Mouse (Mus musculus) gastrocnemius, postnatal 10 days (tissue): ENCODE results near the gene Clk3. TPM values are rescaled to one million over a fixed set of nuclear protein-coding genes. Genes with fewer than 3 reads are reported as not detected.

Experiments
- DNase-seq: peaks from one replicate; pipeline ENCODE4 v3.0.0; 2021; ENCODE audit warnings: mixed read lengths
- long read RNA-seq, 2 experiments: library from polyadenylated mRNA; stranded (forward); transcript quantifications; one replicate each; pipeline ENCODE4 v2.0.0; 2021
- total RNA-seq, 2 experiments: library from RNA; stranded (reverse); gene quantifications; 2 replicates each; pipeline ENCODE4 v1.2.3; 2021

Clk3 gene
- total RNA-seq: 10 to 100 TPM; 34.8 to 45.3 TPM
- long read RNA-seq, experiment 1, transcript Clk3-201 (13 exons, 2,496 nt): major isoform, 38 of 61 reads
- long read RNA-seq, experiment 1, partial matches to known transcripts: 8 of 61 reads
- long read RNA-seq, experiment 1, other reads (novel, unspliced or antisense): 13 of 61 reads
- long read RNA-seq, experiment 2, transcript Clk3-201 (13 exons, 2,496 nt): major isoform, 40 of 54 reads
- long read RNA-seq, experiment 2, partial matches to known transcripts: 1 of 54 reads
- long read RNA-seq, experiment 2, other reads (novel, unspliced or antisense): 12 of 54 reads

DNA sequence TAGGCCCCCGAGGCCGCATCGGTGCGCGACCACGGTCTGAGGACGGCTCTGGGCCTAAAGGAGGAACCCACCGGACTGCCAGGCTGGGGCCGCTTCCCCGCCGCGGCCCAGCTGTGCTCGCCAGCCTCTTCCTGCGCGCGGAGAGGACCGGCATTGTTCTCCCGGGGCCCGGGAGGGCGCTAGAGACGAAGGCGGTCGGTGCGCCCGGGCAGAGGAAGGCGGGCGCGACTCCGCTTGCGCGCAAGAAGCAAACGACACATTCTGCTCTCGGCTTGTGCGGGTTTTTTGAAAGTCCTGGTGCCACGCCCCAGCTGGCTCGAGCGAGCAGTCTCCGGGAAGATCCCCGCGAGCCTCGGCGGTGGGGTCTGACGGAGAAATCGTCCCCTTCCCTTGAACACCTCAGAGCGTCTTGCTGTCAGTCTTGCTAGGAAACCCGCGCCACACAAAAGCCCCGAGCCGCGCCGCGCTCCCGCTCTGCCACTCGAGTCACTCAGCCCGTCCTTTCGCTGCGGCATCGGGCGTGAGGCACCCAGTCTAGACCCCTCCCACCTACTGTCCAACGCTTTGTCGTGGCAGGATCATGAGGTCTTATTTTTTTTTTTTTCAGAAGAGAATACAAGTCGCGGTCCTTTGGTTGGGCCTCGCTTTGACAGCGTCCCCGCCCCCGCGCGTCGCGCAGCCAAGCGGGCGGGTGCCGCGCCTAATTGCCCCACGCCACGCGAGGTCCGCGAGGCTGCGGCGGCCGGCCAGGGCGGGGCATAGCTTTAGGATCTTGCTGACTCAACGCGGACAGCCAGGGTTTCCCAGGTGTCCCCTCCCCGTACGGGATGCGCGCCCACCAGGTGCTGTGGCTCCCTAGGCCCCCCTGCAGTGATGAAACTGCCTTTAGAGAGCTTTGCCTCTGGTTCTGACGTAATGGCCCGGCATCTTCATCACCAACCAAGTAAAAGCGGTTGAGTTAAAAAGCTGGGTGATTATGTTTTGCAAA is at the start of gene Clk3:
TSS of gene Clk3 (minus strand) at position 497 of the 988 bp plus-strand sequence.
- peak; percentile 76 for DNase-seq

DNA sequence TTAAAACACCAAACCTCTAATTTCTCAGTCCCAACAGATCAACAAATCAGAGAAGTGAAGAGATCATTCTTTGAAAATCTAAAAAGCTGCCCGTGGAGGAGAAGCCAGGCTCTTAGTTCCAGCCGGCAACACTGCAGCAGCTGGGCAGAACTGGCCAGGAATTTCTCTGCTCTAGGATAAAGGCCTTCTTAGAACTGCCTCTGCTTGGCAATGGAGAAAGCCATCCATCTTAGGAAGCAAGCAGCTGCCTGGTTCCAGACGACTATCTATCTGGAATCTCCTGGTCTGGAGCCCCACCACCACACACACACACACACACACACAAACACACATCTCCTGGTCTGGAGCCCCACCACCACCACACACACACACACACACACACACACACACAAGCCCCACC is 49.2 kb upstream of the Clk3 start:
- no peak for DNase-seq

DNA sequence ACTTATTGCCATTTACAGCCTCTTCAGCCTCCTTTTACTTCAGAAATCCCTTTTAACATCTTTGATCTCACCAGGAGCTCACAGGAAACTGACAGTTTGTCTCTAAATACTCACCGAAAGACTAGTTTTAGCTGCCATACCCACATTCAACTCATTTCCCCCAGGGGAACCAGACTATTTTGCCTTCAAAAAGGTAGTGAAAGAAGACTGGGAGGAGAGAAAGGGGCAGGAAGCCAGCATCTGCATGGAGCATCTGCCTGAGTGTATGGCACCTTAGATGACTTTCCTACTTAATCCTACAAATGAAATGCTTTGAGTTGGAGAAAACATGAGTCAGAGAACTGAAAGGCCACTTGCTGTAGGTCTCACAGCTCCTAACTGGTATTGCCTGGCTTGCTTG is 48.4 kb upstream of the Clk3 start:
- no peak for DNase-seq

DNA sequence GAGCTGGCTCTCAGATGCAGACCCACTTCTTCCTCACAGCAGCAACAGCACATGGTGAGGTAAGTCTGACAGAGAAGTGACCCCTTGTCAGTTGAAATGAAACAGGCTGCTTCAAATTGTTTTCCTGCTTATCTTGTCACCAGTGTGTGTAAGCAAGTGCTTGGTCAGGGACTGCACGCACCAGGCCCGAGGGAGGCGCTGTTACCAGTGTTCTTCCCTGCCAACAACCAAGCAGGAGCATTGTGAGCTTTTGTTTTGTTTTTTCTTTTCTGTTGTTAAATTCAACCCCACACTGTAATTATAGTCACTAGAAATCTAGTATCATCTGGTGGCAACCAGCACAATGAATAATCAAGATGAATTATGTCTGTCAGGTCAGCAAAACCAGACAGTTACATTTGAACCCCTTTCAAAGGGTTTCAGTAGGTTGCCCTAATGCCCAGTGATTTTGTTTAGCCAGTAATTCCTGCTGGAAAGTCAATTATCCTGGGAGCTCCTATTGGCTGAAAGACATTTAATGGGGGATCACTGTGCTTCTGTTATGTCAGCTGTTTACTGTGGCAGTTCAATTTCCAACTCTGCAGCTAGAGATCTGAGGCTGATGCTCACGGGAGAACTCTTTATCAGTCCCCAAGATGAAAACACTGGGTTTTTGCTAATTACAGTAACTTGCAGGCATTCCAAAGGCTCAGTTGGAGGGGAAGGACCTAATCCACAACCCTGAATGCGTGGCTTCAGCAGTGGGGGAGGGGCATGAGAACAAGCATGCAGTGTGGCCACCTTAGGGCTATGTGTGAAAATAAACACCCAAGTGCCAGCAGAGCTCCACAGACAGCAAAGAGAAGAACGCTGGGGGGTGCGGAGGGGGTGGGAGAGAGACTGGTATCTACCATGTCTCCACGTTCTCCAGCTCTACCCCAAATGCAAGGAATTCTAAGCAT is 46.4 kb upstream of the Clk3 start:
- no peak for DNase-seq

DNA sequence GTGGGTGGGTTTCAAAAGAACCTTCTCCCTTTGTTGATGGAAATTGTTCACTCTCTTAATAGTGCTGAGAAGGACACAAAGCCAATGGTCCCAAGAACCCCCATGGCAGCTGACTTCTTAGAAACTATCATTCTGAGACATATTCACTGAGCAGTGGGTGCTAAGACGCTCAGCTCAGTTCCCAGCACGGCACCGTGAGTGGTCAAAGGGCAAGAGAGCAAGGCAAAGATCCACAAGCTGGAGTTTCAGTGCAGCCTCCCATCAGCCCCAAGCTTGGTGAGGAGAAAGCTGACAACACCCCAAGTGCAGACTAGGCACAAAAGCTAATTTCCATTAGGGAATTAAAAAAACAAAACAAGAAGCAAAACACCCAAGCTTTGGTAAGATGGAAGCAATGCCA is 45.0 kb upstream of the Clk3 start:
- DNase-seq: no peak

DNA sequence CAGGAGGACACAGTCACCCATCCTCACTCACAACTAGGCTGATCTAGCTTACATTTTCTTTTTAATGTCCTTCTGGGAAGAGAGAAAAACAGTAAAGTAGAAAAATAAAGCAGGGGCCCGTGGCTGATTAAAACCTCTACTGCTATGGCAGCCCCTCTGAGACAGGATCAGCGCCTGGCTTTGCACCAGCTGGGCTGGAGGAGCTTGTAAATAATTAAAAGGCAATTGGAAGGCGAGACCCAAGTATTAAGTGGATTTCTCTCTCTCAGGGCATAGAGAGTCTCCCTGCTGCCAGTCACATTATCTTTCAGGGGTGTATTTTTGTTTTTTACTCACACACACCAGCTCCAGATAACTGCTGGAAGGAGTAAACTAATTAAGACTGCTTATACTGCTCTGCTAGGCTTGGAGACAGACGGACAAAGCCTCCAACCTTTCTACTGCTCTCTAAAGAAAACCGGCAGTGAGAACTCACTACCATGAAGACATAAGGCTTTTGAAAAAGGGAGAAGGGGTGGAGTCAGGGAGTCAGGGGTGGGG is 43.2 kb upstream of the Clk3 start:
- no peak for DNase-seq

DNA sequence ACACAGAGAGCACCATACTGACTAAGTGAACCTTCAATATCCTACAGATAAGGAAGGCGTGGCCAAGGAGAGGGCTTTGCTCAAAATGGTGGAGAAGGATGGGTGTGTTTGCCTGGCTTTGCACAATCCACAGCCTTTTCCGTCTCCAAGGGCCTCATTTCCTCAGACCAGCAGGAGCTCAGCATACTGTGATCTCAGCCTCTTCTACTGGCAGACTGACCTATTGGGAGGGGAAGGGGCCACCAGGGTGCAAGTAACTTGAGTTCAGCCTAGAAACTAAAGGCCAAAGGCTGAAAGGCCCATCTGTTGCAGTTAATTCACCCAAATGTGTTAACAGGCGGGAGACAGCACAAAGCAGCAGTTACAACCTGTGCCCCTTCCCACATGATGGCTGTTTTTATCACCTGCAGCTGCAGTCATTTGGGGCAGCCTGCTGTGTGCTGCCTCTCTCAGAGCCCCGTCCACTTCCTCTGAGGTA is 41.6 kb upstream of the Clk3 start:
- DNase-seq: no peak

DNA sequence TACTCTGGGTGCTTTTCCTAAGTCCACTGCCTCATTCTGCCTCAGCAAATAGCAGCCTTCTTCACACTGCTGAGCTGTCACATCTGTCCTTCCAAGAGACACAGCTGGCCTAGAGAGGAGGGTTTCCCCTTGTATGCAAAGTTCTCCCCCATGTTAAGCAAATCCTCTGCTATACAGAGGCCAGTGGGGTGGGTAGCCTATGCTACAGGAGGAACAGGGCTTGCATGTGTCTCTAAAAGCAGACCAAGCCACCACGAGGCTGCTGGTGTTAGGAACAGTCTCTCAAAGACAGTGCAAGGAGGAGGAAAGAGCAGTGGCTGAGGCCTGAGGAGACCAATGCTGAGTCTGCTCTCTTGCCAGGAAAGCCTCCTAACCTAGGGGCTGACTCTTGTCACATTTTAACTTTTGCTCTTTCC is 40.4 kb upstream of the Clk3 start:
- DNase-seq: no peak

DNA sequence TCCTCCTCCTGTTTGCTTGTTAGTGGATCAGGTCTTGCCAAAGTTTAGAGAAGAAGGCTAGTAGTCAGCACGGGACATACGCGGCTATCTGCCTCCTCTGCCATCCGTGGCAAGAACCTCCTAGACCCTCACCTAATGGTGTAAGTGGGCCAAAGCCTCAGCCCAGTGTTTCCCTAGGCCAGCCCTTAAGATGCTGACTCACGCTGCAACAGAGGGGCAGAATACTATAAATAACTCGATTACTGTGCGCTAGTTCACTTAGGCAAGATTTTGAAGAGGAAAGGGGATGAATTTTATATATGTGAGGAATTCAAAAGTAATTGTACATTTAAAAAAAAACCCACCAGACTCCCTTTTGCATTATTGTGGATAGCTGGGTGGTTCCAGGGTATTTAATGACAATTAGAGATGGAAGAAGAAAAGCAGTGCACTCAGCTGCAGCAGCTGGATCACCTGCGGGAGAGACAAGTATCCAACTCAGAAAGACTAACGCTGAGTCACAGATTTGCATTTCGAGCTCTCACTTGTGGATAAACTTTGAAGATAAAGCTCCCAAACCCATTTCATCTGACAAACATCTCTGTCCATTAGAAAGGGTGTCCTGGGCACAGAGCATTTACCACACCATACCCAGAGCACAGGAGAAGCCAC is 39.6 kb upstream of the Clk3 start:
- DNase-seq: no peak

DNA sequence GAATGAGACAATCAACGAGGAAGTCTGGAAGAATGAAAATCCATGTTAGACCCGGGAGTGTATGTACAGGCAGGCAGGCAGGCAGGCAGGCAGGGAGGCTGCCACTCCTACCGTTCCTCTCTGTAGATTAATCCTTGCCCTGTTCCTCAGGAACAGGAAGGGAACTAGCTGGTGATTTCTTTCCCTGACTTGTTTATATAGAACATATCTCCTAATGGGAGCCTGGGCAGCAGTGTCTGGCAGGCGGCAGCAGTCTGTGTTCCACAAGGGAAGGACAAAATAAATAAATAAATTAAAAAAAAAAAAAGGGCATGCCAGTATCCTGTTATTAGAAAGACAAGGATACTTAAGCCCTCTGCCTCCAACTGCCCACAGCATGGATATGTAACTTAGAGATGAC is 38.2 kb upstream of the Clk3 start:
- DNase-seq: no peak

DNA sequence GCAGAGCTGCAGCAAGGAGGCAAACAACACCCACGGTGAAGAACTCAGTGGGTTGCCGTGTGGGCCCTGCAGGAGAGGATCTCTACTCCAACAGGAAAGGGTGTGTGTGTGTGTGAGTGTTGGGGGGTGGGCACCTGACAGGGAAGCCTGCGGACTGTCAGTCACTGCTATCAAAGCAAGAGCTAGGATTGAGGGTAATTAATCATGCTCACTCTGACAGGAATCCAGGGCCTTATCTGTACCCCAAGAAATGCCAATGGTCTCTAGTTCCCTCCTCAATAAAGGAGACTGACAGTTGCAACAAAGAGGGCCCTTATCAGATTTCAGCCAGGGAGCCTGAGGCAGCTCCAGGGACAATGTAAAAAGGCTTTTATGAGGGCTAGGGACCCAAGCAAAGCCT is 37.4 kb upstream of the Clk3 start:
- no peak for DNase-seq

DNA sequence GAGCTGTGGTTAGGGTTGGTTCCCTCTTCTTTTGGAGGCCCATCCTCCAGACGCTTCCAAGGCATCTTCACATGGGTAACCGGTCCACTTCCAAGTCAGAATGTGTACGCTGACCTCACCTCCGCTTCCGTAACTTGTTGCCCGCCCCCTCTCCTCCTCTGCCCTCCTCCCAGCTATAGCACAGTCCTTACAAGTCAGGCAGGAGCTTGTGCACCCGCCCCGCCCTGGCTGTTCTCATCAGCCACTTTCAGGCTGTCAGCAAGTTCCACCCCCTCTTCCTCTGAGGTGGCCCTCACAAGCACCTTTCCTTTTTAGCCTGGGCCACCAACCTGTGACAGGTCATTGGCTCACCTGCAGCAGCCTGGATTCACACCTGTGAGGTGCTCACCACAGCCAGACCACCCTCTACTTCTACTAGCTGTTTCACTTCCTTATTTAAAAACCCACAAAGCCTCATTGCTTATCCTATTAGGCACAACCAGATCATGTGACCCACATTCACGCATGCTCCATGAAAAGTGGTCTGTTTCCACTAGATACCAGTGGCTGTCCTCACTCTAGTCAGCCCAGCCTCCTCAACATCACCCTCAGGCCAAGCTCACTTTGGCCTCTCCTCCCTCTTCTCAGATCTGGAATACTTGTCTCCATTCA is 34.8 kb upstream of the Clk3 start:
- DNase-seq: no peak

DNA sequence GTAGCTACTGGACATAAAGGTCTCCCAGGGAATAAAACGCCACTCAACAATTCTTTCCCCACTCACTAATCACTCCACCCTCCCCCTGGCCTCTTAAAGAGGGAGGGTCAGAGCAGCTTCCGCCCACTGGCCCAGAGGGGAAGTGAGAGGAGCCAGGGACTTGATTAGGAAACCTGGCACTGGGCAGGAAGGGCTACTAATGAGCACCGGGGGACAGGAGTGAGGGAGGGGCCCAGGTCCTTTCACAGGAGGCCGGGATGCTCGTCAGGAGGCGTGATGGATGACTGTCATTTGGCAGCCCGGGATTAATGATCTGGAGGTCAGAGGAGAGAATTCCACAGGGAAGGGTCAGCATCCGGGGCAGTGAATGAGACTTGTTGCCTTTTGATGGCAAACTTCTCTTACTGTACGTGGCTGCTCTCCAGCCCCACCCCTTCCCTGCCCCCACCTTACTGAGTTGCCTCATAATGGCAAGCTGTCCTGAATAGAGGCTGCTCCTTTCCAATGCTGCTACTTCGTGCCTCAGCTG is 33.1 kb upstream of the Clk3 start:
- no peak for DNase-seq

DNA sequence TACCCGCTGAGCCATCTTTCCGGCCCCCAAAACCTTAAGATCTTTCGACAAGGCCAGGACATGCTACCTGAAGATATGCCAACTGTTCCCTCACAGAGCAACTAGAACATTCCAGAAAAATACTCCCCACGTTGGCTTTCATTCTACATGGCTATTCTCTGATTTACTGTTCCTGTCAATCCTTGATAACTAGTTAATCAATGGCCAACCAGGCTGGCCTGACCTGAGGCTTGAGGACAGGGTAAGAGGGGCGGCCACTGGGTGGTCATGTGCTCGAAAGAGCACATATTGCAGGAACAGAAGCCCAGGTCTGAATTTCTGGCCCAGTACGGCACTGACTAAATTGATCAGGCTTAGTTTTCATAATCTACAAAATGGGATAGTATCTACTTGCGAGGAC is 31.8 kb upstream of the Clk3 start:
- no peak for DNase-seq

DNA sequence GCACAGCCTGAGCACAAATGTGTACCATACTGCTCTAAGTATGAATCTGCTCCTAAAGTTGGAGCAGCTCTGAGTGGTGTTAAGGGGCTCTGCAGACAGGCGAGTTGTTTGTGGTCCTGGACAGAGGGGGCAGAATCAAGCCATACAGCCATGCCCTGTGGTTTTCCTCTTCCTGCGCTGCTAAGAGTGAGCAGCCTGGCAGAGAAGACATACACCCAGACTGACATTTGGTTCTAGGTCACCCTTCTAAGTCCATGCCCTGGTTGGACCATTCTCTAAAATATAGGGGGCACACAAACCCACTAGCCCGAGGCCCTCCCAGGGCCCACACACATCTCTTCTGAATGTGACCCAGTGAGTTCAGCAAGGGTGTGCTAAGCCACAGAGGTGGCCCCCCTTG is 24.1 kb upstream of the Clk3 start:
- DNase-seq: no peak

DNA sequence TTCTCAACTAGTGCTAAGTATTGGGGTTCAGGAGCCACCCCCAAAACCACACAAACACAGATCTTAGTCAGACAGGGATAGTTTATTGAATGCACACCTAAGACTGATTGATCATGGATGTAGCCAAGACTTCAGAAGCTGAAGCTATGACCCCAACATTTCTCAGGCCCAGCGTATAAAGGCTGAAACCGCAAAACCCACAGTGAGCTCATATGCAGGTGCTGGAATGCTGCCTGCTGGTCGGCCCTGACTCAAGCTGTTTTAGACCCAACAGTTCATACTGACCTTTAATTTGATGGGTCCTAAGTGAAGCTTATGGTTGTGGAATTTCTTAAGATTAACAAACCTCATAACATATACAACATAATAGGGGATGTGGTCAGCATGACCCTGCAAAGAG is 17.0 kb upstream of the Clk3 start:
- DNase-seq: no peak

DNA sequence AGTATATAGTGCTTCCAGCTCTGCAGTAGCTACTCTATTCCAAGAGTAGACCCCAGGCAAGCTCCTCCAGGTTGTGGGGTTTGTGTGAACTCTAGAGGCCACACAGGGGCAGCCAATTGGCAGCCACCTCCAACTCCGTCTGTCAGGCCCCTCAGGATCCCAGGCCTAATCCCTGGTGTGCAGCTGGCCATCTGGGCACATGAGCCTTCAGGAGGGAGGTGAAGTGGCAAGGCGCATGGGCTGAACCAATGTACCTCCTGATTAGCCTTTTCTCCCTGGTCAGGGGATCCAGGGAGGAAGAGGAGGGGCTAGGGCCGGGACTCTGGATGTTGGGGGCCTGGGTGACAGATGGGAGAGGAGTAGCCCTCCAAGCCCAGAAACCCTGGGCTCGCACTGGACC is 10.1 kb upstream of the Clk3 start:
- no peak for DNase-seq

DNA sequence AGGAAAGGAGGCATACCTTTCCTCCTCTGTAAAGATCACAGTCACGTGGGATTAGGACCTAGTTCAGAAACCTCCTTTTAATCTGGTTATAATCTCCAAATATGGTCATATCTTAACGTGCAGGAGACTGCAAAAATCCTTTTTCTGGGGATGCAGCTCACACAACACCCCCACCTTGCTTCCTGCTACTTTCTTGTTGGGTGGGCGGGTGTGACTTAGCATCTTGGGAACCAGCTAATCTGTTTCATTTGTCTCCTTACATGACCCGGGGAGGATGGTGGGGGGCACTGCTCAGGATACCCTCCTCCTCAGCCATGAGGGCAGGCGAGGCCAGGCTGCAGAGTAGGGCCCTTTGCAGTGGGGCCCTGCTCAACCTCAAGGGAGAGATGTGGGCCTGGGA is 9.4 kb upstream of the Clk3 start:
- no peak for DNase-seq

DNA sequence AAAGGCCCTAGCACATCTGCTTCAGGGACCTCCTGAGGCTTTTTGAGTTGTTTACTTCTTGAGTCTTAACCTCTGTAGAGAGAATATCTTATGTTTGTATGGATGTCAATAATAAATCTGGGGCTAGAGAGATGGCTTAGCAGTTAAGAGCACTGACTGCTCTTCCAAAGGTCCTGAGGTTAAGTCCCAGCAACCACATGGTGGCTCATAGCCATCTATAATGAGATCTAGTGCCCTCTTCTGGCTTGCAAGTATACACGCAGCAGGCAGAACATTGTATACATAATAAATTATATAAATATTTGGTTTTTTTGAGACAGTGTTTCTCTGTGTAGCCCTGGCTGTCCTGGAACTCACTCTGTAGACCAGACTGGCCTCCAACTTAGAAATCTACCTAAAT is 8.5 kb upstream of the Clk3 start:
- DNase-seq: no peak

DNA sequence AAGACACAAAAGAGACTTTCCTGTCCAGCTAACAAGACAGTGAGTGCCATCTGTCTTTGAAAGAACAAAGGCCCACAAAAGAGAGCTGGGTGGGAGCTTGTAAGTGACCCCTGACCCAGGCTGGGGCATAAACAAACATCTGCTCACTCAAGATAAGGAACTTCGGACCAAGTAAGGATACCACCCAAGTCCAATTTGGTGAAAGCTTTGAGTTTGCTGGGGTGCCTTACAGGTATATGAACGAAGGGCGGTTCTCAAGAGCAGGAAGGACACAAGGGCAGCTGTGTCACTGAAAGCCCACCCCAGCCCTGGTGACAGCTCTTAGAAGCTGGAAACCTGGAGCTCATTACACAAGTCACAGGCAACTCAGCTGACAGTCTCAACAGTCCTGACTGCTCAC is 8.1 kb upstream of the Clk3 start:
- no peak for DNase-seq

DNA sequence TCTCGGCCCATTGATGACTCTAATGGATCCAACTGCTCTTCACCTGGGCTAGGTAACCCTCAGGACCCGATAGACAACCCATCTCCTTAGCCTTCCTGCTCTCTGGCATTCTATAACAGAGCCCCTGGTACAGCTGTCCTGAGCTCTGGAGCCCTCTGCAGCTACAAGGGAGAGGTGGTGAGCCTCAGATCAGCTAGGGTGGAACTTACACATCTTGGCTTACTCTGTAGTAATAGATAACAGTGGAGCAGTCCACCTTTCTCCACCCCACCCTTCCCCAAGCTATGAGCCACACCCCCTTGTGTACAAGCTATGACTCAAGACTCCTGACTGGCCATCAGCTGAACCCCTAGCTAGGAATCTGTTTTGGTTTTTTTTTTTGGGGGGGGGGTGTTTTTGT is 5.2 kb upstream of the Clk3 start:
- no peak for DNase-seq
